Mouse (Mus musculus): ENCODE measurements at regions not wholly inside any gene's neighbourhood (a gene's known extent, or its start where the extent isn't known, plus 50 kb on each side); places are given as distances from the start of the nearest gene placed in this dataset.

DNA sequence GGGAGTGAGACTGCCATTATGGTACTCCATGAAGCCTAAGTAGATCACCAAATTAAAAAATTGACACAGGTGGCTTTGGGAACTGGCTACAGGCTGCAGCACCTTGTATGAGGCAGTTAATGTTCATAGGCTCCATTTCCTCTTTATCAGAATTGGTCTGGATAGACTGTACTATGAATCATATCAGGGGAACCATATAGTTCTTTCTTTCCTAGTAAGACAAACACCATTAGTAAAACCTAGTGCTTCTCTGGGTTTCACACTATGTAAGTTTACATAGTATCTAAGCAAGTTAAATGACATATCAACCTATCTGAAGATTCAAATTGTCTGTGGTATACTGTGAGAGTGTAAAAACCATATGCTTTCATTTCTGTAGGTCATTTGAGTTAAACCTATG lies 145.0 kb downstream of the Ahr start:
- Histone ChIP-seq H3K27me3 (no peaks in the 10 kb centered on the region), H3K36me3 (no peaks in the 10 kb centered on the region), H3K4me2 (replicated peaks) (no peak overlapping the region), H3K4me3 (replicated peaks) (no peak overlapping the region), H3K9me3 (replicated peaks) (no peaks in the 10 kb centered on the region), H3K27ac (replicated peaks) (no peak overlapping the region), H3K4me1 (peaks cover 6% of the 10 kb centered on the region; the same call in 1 of the 2 replicates), H3K9ac (no peak overlapping the region)
- no peak for ATAC-seq (ENCODE audit: insufficient number of reproducible peaks, low FRiP score, low TSS enrichment, low read depth)

DNA sequence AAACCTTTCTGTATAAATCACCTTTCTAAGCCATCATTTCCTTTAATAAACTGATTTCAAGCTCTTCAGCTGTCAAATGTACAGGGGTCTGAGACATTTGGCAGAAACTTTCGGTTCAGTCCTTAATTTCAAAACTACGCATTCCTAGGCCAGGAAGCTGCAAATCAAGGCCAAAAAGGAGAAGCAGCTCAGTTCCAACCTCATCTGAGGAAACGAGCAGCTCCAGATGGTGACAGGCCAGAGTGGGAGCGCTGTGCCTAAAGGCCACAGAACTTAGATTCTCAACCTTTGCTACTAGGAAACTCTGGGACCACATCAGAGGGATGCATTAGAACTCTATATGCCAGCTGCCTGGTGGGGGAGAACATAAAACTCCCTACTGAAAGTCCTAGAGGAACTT lies 150.6 kb downstream of the Ahr start:
- Histone ChIP-seq H3K9me3 (replicated peaks) (no peaks in the 10 kb centered on the region), H3K36me3 (no peaks in the 10 kb centered on the region), H3K4me1 (no peaks in the 10 kb centered on the region), H3K27ac (replicated peaks) (no peak overlapping the region), H3K4me3 (replicated peaks) (no peak overlapping the region), H3K27me3 (no peaks in the 10 kb centered on the region), H3K4me2 (replicated peaks) (no peak overlapping the region), H3K9ac (no peak overlapping the region)
- WGBS: 52% methylated on average over 4 of the region's 4 CpGs
- no peak for ATAC-seq (ENCODE audit: insufficient number of reproducible peaks, low FRiP score, low TSS enrichment, low read depth)

DNA sequence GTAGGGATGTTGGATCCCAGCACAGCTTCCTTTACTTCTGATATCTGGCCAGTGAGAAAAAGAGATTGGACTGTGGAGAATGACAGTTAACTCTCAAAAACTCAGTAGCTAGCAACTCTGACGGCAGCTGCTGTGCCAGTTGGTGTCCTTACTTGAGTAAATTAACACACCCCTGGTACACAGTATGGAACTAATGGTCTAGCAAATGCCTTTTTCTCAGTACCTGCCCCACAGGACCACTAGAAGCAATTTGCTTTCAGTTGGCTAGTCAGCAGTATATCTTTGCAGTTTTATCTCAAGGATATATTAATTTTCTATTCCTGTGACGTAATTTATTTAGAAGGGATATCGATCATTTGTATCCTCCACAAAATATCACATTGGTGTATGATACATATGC lies 157.6 kb downstream of the Ahr start:
- 89% methylated on average over 3 of the region's 3 CpGs for WGBS
- Histone ChIP-seq H3K27ac (replicated peaks) (no peak overlapping the region), H3K27me3 (no peaks in the 10 kb centered on the region), H3K4me2 (replicated peaks) (no peak overlapping the region), H3K4me1 (no peaks in the 10 kb centered on the region), H3K9ac (no peak overlapping the region), H3K4me3 (replicated peaks) (no peak overlapping the region), H3K36me3 (no peaks in the 10 kb centered on the region), H3K9me3 (replicated peaks) (no peaks in the 10 kb centered on the region)
- no peak for ATAC-seq (ENCODE audit: insufficient number of reproducible peaks, low FRiP score, low TSS enrichment, low read depth)

DNA sequence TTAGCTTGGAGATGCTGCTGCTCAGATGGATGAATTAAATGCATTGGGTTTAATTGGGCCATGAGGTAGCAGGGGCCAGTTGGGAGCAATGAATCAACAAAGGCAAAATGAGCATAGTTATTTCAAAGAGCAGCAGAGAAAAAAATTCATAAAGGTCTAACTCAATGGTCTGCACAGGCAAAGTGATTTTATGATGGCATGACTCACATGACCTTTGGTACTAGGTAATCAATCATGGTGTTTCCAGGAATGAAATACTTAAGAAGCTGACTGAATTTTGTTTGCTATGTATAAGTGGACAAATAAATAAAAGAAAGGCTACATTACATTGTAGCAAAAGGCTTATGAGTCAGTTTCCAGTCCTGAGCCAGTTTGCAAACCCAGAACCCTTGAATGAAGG lies 158.5 kb downstream of the Ahr start:
- no peak overlapping the region for H3K4me2 ChIP-seq (replicated peaks)
- no peak for ATAC-seq (ENCODE audit: insufficient number of reproducible peaks, low FRiP score, low TSS enrichment, low read depth)
- H3K4me3 ChIP-seq (replicated peaks): no peak overlapping the region
- no peaks in the 10 kb centered on the region for H3K4me1 ChIP-seq
- no peaks in the 10 kb centered on the region for H3K27me3 ChIP-seq
- H3K27ac ChIP-seq (replicated peaks): no peak overlapping the region
- no peak overlapping the region for H3K9ac ChIP-seq
- no peaks in the 10 kb centered on the region for H3K36me3 ChIP-seq
- H3K9me3 ChIP-seq (replicated peaks): no peaks in the 10 kb centered on the region

DNA sequence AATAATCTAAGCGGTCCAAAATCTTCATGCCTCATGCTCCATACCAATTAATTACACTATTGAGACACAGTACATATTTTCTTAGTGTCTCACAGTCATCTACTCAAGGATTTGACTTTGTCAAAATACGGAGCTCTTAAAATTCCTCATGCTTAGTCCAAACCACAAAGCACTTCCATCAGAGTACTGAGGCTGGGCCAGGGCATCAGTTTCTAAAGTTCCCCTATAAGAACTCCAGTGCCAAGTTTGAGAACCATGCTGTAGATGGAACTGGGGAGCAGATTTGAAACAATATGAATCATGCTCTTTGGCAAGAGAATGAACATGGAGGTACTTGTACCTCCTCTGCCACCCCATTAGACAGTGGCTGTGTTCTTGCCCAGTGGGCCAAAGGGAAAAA lies 176.9 kb downstream of the Ahr start:
- Histone ChIP-seq H3K4me1 (no peaks in the 10 kb centered on the region), H3K27ac (replicated peaks) (no peak overlapping the region), H3K9me3 (replicated peaks) (no peaks in the 10 kb centered on the region), H3K27me3 (no peaks in the 10 kb centered on the region), H3K9ac (no peak overlapping the region), H3K36me3 (no peaks in the 10 kb centered on the region), H3K4me2 (replicated peaks) (no peak overlapping the region), H3K4me3 (replicated peaks) (no peak overlapping the region)
- 84% methylated on average over 2 of the region's 2 CpGs for WGBS
- no peak for ATAC-seq (ENCODE audit: insufficient number of reproducible peaks, low FRiP score, low TSS enrichment, low read depth)

DNA sequence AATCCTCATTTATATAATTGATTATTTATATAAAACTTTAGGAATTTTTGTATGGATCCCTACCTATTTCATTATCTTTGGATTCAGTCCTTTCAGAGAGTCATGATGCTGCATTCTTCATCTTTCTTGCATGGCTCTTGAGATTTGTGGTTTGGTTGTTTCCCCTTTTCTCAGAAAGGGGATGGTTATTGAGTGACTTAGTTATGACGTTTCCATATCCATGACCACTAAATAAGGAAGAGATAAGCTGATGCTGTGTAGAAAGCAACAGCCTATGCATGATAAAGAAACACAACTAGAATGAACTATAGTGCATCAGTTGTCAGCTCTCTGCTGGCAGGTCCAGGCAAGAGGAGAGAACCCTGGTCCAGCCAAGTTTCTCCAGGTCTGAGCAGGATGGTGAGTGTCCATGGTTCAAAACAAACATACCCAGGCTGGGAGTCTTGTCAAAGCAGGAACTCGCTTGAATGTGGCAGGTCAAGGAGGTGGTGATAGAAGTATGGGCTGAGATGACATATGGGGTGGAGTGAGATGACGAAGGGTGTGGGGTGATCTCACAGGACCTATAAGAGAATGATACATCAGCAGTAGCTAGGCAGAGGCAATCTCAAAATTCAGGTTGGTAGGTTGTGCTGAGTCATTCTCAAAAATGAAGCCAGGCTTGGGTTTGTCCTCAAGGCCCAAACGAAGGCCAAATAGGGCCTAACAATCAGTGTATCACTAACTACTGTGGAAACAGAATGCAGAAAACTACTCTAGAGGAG lies 196.5 kb downstream of the Ahr start:
- ATAC-seq (ENCODE audit: insufficient number of reproducible peaks, low FRiP score, low TSS enrichment, low read depth): no peak

DNA sequence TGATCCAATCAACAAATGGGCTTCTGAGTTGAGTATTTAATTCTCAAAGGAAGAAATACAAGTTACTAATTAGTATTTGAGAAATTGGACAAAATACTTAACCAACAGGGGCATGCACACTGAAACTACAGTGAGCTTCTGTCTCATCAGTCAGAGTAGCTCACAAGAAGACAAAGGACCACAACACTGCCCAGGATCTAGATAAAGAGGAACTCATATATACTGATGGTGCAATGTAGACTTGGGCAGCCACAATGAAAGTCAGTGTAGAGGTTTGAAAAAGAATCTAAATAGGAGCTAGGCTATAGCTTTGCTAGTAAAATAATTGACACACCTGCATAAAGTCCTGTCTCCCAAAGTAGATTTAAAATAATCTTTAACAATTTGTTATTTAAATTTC lies 198.5 kb downstream of the Ahr start:
- Histone ChIP-seq H3K4me2 (replicated peaks) (no peak overlapping the region), H3K27me3 (no peaks in the 10 kb centered on the region), H3K9me3 (replicated peaks) (no peaks in the 10 kb centered on the region), H3K4me1 (no peaks in the 10 kb centered on the region), H3K4me3 (replicated peaks) (no peak overlapping the region), H3K27ac (replicated peaks) (no peak overlapping the region), H3K36me3 (no peaks in the 10 kb centered on the region), H3K9ac (no peak overlapping the region)
- no peak for ATAC-seq (ENCODE audit: insufficient number of reproducible peaks, low FRiP score, low TSS enrichment, low read depth)

More for the DNA sequence above, 196.5 kb downstream of the Ahr start:
- H3K9ac ChIP-seq: no peak overlapping the region
- no peaks in the 10 kb centered on the region for H3K4me1 ChIP-seq
- 85% methylated on average over 4 of the region's 4 CpGs for WGBS
- no peak overlapping the region for H3K27ac ChIP-seq (replicated peaks)
- H3K4me3 ChIP-seq (replicated peaks): no peak overlapping the region
- no peak overlapping the region for H3K4me2 ChIP-seq (replicated peaks)
- no peaks in the 10 kb centered on the region for H3K27me3 ChIP-seq
- no peaks in the 10 kb centered on the region for H3K36me3 ChIP-seq
- H3K9me3 ChIP-seq (replicated peaks): no peaks in the 10 kb centered on the region

DNA sequence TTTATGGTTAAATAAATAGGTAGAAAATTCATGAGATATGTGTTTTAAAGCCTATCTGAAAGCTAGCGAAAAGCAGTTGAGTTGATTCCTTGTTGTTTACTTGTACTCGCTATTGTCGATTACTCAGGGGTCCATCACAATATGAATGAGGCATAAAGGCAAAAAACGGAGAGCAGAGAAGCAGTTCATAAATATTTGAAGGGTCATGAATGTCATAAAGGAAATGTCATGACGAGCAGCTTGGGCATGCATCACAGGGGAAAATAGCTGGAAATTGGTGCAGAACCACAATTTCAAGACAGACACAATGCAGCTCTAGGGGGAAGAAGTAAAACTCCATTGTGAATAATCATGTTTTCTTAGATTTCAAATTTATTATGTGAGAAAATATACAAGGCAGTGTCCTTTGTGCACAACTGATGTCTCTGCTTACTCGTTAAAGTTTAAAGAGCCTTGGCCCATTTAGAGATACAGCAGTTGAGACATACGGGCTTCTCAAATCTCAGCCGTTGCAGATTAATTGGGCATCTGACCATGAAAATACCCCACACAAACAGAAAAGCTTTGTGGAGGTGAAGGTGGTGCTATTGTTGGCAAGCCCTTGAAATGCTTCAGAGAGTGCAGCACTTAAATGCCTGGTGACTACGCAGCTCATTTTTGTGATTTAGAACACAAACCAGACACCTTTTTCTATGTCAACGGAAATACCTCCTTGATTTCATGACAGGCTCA lies 200.3 kb downstream of the Ahr start:
- 77% methylated on average over 10 of the region's 10 CpGs for WGBS
- Histone ChIP-seq H3K36me3 (no peaks in the 10 kb centered on the region), H3K4me1 (no peaks in the 10 kb centered on the region), H3K9ac (no peak overlapping the region), H3K27ac (replicated peaks) (no peak overlapping the region), H3K27me3 (no peaks in the 10 kb centered on the region), H3K4me3 (replicated peaks) (no peak overlapping the region), H3K9me3 (replicated peaks) (no peaks in the 10 kb centered on the region), H3K4me2 (replicated peaks) (no peak overlapping the region)
- ATAC-seq (ENCODE audit: insufficient number of reproducible peaks, low FRiP score, low TSS enrichment, low read depth): no peak

DNA sequence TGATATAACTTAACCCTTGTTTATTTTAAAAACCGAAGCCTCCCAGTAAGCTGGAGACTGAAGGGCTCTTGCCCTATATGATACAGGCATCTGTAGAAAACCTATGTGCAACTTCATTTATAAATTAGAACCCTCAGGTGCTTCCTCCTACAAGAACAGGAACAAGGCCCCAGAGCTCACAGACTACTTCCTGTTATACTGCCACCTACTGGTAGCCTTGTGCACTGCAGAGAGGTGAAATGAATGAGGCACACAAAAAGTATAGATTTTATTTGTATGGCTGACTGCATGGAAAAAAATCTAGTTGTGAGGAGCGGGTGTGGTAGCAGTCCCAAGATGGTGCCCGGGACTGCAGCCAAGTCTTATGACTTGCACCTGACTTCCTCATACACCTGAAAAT lies 203.5 kb downstream of the Ahr start:
- Histone ChIP-seq H3K4me3 (replicated peaks) (no peak overlapping the region), H3K36me3 (no peaks in the 10 kb centered on the region), H3K4me2 (replicated peaks) (no peak overlapping the region), H3K9me3 (replicated peaks) (no peaks in the 10 kb centered on the region), H3K4me1 (no peaks in the 10 kb centered on the region), H3K27me3 (no peaks in the 10 kb centered on the region), H3K27ac (replicated peaks) (no peak overlapping the region), H3K9ac (no peak overlapping the region)
- ATAC-seq (ENCODE audit: insufficient number of reproducible peaks, low FRiP score, low TSS enrichment, low read depth): no peak
- 91% methylated on average over 3 of the region's 3 CpGs for WGBS

DNA sequence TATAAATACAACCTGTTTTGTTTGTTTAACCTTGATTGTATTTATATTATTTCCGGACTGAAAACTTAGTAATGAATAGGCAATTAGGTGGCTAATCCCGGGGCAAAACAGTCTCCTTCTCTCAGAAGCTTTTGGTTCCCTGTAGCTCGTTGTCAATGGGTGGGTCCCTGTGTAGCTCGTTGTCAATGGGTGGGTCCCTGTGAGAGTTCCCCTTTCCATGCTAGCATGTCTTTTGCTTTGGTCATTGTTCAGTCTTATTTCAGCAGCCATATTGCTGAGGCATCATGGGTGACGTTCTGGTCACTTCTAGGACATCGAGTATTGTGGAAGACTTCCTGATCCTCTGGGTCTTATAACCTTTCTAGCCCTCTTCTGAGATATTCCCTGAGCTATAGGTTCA lies 205.1 kb downstream of the Ahr start:
- ATAC-seq (ENCODE audit: insufficient number of reproducible peaks, low FRiP score, low TSS enrichment, low read depth): no peak
- Histone ChIP-seq H3K36me3 (no peaks in the 10 kb centered on the region), H3K27ac (replicated peaks) (no peak overlapping the region), H3K4me1 (no peaks in the 10 kb centered on the region), H3K9me3 (replicated peaks) (no peaks in the 10 kb centered on the region), H3K4me2 (replicated peaks) (no peak overlapping the region), H3K9ac (no peak overlapping the region), H3K4me3 (replicated peaks) (no peak overlapping the region), H3K27me3 (no peaks in the 10 kb centered on the region)
- 76% methylated on average over 6 of the region's 6 CpGs for WGBS

DNA sequence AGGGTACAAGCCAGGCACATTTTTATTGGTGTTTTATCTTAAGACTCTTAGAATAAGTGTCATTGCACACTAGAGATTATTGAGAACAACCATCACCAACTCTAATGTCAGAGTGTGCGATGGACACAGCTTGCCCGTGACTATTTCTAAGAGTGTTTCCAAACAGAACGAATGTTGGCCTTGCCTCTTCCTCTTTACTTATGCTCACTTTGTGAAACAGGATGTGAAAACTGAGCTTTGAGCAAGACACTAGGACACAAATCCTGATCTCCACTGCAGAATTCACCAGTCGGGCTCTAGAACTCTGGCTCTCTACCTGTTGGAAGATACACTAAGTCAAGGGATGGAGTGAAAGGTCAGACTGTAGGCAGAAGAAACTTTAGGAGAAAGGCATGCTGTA lies 215.3 kb downstream of the Ahr start:
- Histone ChIP-seq H3K27me3 (no peaks in the 10 kb centered on the region), H3K36me3 (no peaks in the 10 kb centered on the region), H3K4me3 (replicated peaks) (no peak overlapping the region), H3K27ac (replicated peaks) (no peak overlapping the region), H3K9ac (no peak overlapping the region), H3K4me2 (replicated peaks) (no peak overlapping the region), H3K4me1 (no peaks in the 10 kb centered on the region), H3K9me3 (replicated peaks) (no peaks in the 10 kb centered on the region)
- ATAC-seq (ENCODE audit: insufficient number of reproducible peaks, low FRiP score, low TSS enrichment, low read depth): no peak
- 95% methylated on average over 4 of the region's 4 CpGs for WGBS

DNA sequence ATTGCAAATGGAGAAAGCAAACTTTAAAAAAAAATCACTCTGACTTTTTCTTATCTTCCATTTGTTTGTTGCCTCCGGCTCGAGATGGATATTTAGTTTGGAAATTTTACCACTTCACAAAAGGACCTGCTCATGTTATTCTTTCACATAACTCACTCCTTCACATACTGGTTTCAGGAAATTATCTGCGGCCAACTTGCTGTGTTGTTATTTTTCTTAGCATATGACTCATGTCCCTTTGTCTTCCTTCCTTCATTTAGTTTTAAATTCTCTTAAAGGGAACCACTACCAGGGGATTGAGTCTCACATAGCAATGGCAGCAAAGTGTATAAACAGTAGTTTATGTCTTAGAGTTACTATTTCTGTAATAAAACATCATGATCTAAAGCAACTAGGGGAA lies 217.8 kb downstream of the Ahr start:
- H3K9me3 ChIP-seq (replicated peaks): no peaks in the 10 kb centered on the region
- no peak overlapping the region for H3K27ac ChIP-seq (replicated peaks)
- H3K4me3 ChIP-seq (replicated peaks): no peak overlapping the region
- no peaks in the 10 kb centered on the region for H3K27me3 ChIP-seq
- no peaks in the 10 kb centered on the region for H3K36me3 ChIP-seq
- WGBS: 72% methylated on average over 3 of the region's 3 CpGs
- H3K4me2 ChIP-seq (replicated peaks): no peak overlapping the region
- H3K4me1 ChIP-seq: peaks cover 10% of the 10 kb centered on the region; the same call in 1 of the 2 replicates
- ATAC-seq (ENCODE audit: insufficient number of reproducible peaks, low FRiP score, low TSS enrichment, low read depth): no peak
- H3K9ac ChIP-seq: no peak overlapping the region
